Mouse (Mus musculus): ENCODE results near the gene Dgcr6. TPM values are rescaled to one million over a fixed set of nuclear protein-coding genes. Genes with fewer than 3 reads are reported as not detected.

Dgcr6 gene
- total RNA-seq, 1 experiment from 2014 or later = 0.67 TPM

GRCm38 (mm10) chr16:18066060-18067009 is 13.7 kb downstream of the Dgcr6 start:
- ATAC-seq (replicated peaks; ENCODE audit: insufficient number of reproducible peaks, low FRiP score, low TSS enrichment, poor library complexity, severe bottlenecking) = peak; percentile 68; the same call in 1 of the 2 replicates

- no peak for ATAC-seq (replicated peaks; ENCODE audit: insufficient number of reproducible peaks, low FRiP score, low TSS enrichment, poor library complexity, severe bottlenecking)
Measured at GRCm38 (mm10) chr16:18068653-18069376, 16.2 kb downstream of the Dgcr6 start.

GRCm38 (mm10) chr16:18070798-18071197 is 18.1 kb downstream of the Dgcr6 start:
- ATAC-seq (replicated peaks; ENCODE audit: insufficient number of reproducible peaks, low FRiP score, low TSS enrichment, poor library complexity, severe bottlenecking) = no peak

GRCm38 (mm10) chr16:18072089-18072488 is 19.4 kb downstream of the Dgcr6 start:
- no peak for ATAC-seq (replicated peaks; ENCODE audit: insufficient number of reproducible peaks, low FRiP score, low TSS enrichment, poor library complexity, severe bottlenecking)

- ATAC-seq (replicated peaks; ENCODE audit: insufficient number of reproducible peaks, low FRiP score, low TSS enrichment, poor library complexity, severe bottlenecking) = no peak
Measured at GRCm38 (mm10) chr16:18073259-18073962, 20.8 kb downstream of the Dgcr6 start.

- ATAC-seq (replicated peaks; ENCODE audit: insufficient number of reproducible peaks, low FRiP score, low TSS enrichment, poor library complexity, severe bottlenecking) = no peak
Measured at GRCm38 (mm10) chr16:18074611-18075010, 22.0 kb downstream of the Dgcr6 start.

- no peak for ATAC-seq (replicated peaks; ENCODE audit: insufficient number of reproducible peaks, low FRiP score, low TSS enrichment, poor library complexity, severe bottlenecking)
Measured at GRCm38 (mm10) chr16:18075201-18075600, 22.5 kb downstream of the Dgcr6 start.

- ATAC-seq (replicated peaks; ENCODE audit: insufficient number of reproducible peaks, low FRiP score, low TSS enrichment, poor library complexity, severe bottlenecking) = no peak
Measured at GRCm38 (mm10) chr16:18078314-18079015, 25.8 kb downstream of the Dgcr6 start.

- ATAC-seq (replicated peaks; ENCODE audit: insufficient number of reproducible peaks, low FRiP score, low TSS enrichment, poor library complexity, severe bottlenecking) = no peak
Measured at GRCm38 (mm10) chr16:18079300-18079699, 26.6 kb downstream of the Dgcr6 start.

- no peak for ATAC-seq (replicated peaks; ENCODE audit: insufficient number of reproducible peaks, low FRiP score, low TSS enrichment, poor library complexity, severe bottlenecking)
Measured at GRCm38 (mm10) chr16:18080171-18080570, 27.5 kb downstream of the Dgcr6 start.

- no peak for ATAC-seq (replicated peaks; ENCODE audit: insufficient number of reproducible peaks, low FRiP score, low TSS enrichment, poor library complexity, severe bottlenecking)
Measured at GRCm38 (mm10) chr16:18081149-18081827, 28.6 kb downstream of the Dgcr6 start.

GRCm38 (mm10) chr16:18082291-18082690 is 29.6 kb downstream of the Dgcr6 start:
- ATAC-seq (replicated peaks; ENCODE audit: insufficient number of reproducible peaks, low FRiP score, low TSS enrichment, poor library complexity, severe bottlenecking) = no peak

GRCm38 (mm10) chr16:18083231-18083951 is 30.7 kb downstream of the Dgcr6 start:
- no peak for ATAC-seq (replicated peaks; ENCODE audit: insufficient number of reproducible peaks, low FRiP score, low TSS enrichment, poor library complexity, severe bottlenecking)

- no peak for ATAC-seq (replicated peaks; ENCODE audit: insufficient number of reproducible peaks, low FRiP score, low TSS enrichment, poor library complexity, severe bottlenecking)
Measured at GRCm38 (mm10) chr16:18084262-18084661, 31.6 kb downstream of the Dgcr6 start.

GRCm38 (mm10) chr16:18087101-18087500 is 34.4 kb downstream of the Dgcr6 start:
- no peak for ATAC-seq (replicated peaks; ENCODE audit: insufficient number of reproducible peaks, low FRiP score, low TSS enrichment, poor library complexity, severe bottlenecking)

- ATAC-seq (replicated peaks; ENCODE audit: insufficient number of reproducible peaks, low FRiP score, low TSS enrichment, poor library complexity, severe bottlenecking) = no peak
Measured at GRCm38 (mm10) chr16:18096348-18096747, 43.7 kb downstream of the Dgcr6 start.

GRCm38 (mm10) chr16:18102816-18103215 is 50.2 kb downstream of the Dgcr6 start:
- ATAC-seq (replicated peaks; ENCODE audit: insufficient number of reproducible peaks, low FRiP score, low TSS enrichment, poor library complexity, severe bottlenecking) = no peak
